Comparison of ENCODE assay signal across 8 mouse cellular contexts in the genomic region with DNA sequence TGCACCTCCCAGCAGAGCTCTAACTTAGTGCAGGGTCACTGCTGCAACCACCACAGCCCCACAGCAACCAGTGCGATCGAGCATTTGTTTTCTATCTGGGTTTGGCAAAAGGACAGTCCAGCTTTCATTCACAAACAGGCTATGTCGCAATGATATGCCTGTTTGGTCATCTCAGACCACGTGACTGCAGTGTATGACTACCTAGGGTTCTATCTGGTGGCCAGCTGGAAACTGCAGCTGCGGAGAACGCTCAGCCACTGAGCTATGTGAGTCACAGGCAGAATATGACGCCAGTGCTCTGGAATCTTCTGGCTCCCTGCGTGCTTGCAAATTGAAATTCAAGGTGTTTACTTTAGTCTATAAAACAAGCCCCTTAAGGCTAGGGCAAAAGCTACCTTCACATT.
A peak's percentile ranks its signal among the peaks of the same experiment; 100 is the strongest.
DNase-seq lines count a peak whose midpoint lies in the region; ATAC-seq and TF ChIP-seq lines count a peak whose summit lies in the region.

No protein-coding gene starts in this region.

- peaks cover 3% of the 10 kb centered on the region; the same call in 1 of the 2 replicates for H3K4me1 ChIP-seq in kidney, embryonic 14.5 days (ENCODE audit: control insufficient read depth, insufficient read depth, low read length)
- H3K4me1 ChIP-seq in midbrain, embryonic 11.5 days (ENCODE audit: control insufficient read depth, insufficient read depth, low read length) = no peaks in the 10 kb centered on the region

- H3K9ac ChIP-seq in kidney, embryonic 14.5 days (ENCODE audit: low read depth, low read length) = no peak overlapping the region
- no peak overlapping the region for H3K9ac ChIP-seq in midbrain, embryonic 11.5 days (ENCODE audit: low read length)

- no peak for ATAC-seq in kidney, embryonic 14.5 days (ENCODE audit: low FRiP score, low TSS enrichment)
- no peak for ATAC-seq in midbrain, embryonic 11.5 days (ENCODE audit: low FRiP score)

- no peak for TF ChIP-seq CTCF in gastrocnemius, adult 2 months (IDR thresholded peaks at IDR 0.05)

- no peak overlapping the region for H3K27ac ChIP-seq in kidney, embryonic 14.5 days (ENCODE audit: low read depth, low read length)
- peak overlapping the region; percentile 83 for H3K27ac ChIP-seq in gastrocnemius, adult 2 months
- H3K27ac ChIP-seq in midbrain, embryonic 11.5 days (ENCODE audit: low read depth, low read length) = no peak overlapping the region

- H3K27me3 ChIP-seq in kidney, embryonic 14.5 days (ENCODE audit: control insufficient read depth, insufficient read depth, low read length) = no peaks in the 10 kb centered on the region
- H3K27me3 ChIP-seq in midbrain, embryonic 11.5 days (ENCODE audit: control insufficient read depth, insufficient read depth, low read length) = no peaks in the 10 kb centered on the region

- no peak overlapping the region for H3K4me2 ChIP-seq in kidney, embryonic 14.5 days (replicated peaks; ENCODE audit: low read depth, low read length)
- no peak overlapping the region for H3K4me2 ChIP-seq in midbrain, embryonic 11.5 days

- intact Hi-C loops in gastrocnemius, adult 2 months (cut with DNase I) = loop anchor here (2.0 to 5.0 kb wide), 2 partner anchors 43 to 61 kb away; no protein-coding TSS in a partner anchor

- 77% methylated on average over 8 of the region's 8 CpGs for WGBS in kidney, embryonic 14.5 days
- WGBS in midbrain, embryonic 11.5 days = 92% methylated on average over 8 of the region's 8 CpGs

- peak; percentile 41 for DNase-seq in kidney, adult 11 months
- peak; percentile 91 for DNase-seq in gastrocnemius, adult 2 months
- peak; percentile 35 for DNase-seq in kidney, postnatal 14 days
- DNase-seq in lung, postnatal 25 days (ENCODE audit: low spot score) = peak; percentile 87
- DNase-seq in cerebellum, postnatal 14 days = no peak
- DNase-seq in cerebellum, adult 9-11 months = no peak
- no peak for DNase-seq in midbrain, embryonic 11.5 days (ENCODE audit: low spot score, missing footprints)

- H3K9me3 ChIP-seq in kidney, embryonic 14.5 days (ENCODE audit: control insufficient read depth, low read length) = no peaks in the 10 kb centered on the region
- no peaks in the 10 kb centered on the region for H3K9me3 ChIP-seq in midbrain, embryonic 11.5 days (ENCODE audit: control insufficient read depth, low read length)

- H3K4me3 ChIP-seq in kidney, embryonic 14.5 days (ENCODE audit: low read length) = no peak overlapping the region
- H3K4me3 ChIP-seq in gastrocnemius, adult 2 months = peak overlapping the region; percentile 41
- no peak overlapping the region for H3K4me3 ChIP-seq in midbrain, embryonic 11.5 days (ENCODE audit: low read depth, low read length)

- no peaks in the 10 kb centered on the region for H3K36me3 ChIP-seq in kidney, embryonic 14.5 days (ENCODE audit: control insufficient read depth, insufficient read depth, low read length)
- H3K36me3 ChIP-seq in midbrain, embryonic 11.5 days (ENCODE audit: control insufficient read depth, insufficient read depth, low read length) = no peaks in the 10 kb centered on the region

Comparison
In these comparisons a context has a peak if more than half of its experiments do, and no peak if none do; other contexts are left out.
1. DNase-seq: peak in kidney, adult 11 months (single experiment), gastrocnemius, adult 2 months (single experiment), kidney, postnatal 14 days (single experiment) and lung, postnatal 25 days (single experiment); none in cerebellum, postnatal 14 days (0 of 2), cerebellum, adult 9-11 months (single experiment) and midbrain, embryonic 11.5 days (single experiment).